In genomic region chr2:57102091-57102855, GRCm38 (mm10) we compare ENCODE assay signal across 7 mouse cellular contexts. TPM values are rescaled to one million over a fixed set of nuclear protein-coding genes. Genes with fewer than 3 reads are reported as not detected.
DNase-seq lines count a peak whose midpoint lies in the region; ATAC-seq and TF ChIP-seq lines count a peak whose summit lies in the region.

No protein-coding gene starts in this region.

- ATAC-seq in hindbrain, embryonic 13.5 days (ENCODE audit: low FRiP score): peak; percentile 61
- ATAC-seq in stomach, postnatal 0 days (ENCODE audit: low FRiP score, low TSS enrichment): peak; percentile 84

- WGBS in forebrain, embryonic 10.5 days: under 1% methylated on average over 51 of the region's 51 CpGs
- WGBS in hindbrain, embryonic 13.5 days: 0% methylated on average over 39 of the region's 51 CpGs
- WGBS in stomach, postnatal 0 days: 2% methylated on average over 48 of the region's 51 CpGs

- DNase-seq in thymus, postnatal 4 days: peak; percentile 15
- DNase-seq in thymus, postnatal 10 days (ENCODE audit: low spot score in 2 of 2): no peak
- peak; percentile 54 for DNase-seq in forebrain, embryonic 10.5 days (ENCODE audit: extremely low spot score, low spot score)
- DNase-seq in lung, postnatal 14 days: peak; percentile 18
- DNase-seq in stomach, postnatal 0 days (ENCODE audit: low spot score): peak; percentile 56
- no peak for DNase-seq in right cerebral cortex, adult 18-20 months

- peak overlapping the region; percentile 56 for H3K4me3 ChIP-seq in forebrain, embryonic 10.5 days
- H3K4me3 ChIP-seq in hindbrain, embryonic 13.5 days: peak overlapping the region; percentile 37
- H3K4me3 ChIP-seq in stomach, postnatal 0 days (ENCODE audit: low read depth, low read length): peak overlapping the region; percentile 41

- no peaks in the 10 kb centered on the region for H3K9me3 ChIP-seq in forebrain, embryonic 10.5 days
- H3K9me3 ChIP-seq in hindbrain, embryonic 13.5 days: no peaks in the 10 kb centered on the region
- H3K9me3 ChIP-seq in stomach, postnatal 0 days (ENCODE audit: control insufficient read depth, low read length): no peaks in the 10 kb centered on the region

- no peak for TF ChIP-seq CTCF in stomach, postnatal 0 days (IDR thresholded peaks at IDR 0.05; ENCODE audit: low read depth)

- peaks cover 29% of the 10 kb centered on the region for H3K4me1 ChIP-seq in forebrain, embryonic 10.5 days
- peaks cover 22% of the 10 kb centered on the region for H3K4me1 ChIP-seq in hindbrain, embryonic 13.5 days (replicated peaks)
- no peaks in the 10 kb centered on the region for H3K4me1 ChIP-seq in stomach, postnatal 0 days (replicated peaks; ENCODE audit: control insufficient read depth, insufficient read depth)

- peaks cover 100% of the 10 kb centered on the region for H3K27me3 ChIP-seq in forebrain, embryonic 10.5 days (ENCODE audit: poor library complexity, severe bottlenecking)
- peaks cover 96% of the 10 kb centered on the region for H3K27me3 ChIP-seq in hindbrain, embryonic 13.5 days
- peaks cover 14% of the 10 kb centered on the region for H3K27me3 ChIP-seq in stomach, postnatal 0 days (ENCODE audit: control insufficient read depth, insufficient read depth, low read length)

- H3K36me3 ChIP-seq in forebrain, embryonic 10.5 days (replicated peaks): no peaks in the 10 kb centered on the region
- no peaks in the 10 kb centered on the region for H3K36me3 ChIP-seq in hindbrain, embryonic 13.5 days
- no peaks in the 10 kb centered on the region for H3K36me3 ChIP-seq in stomach, postnatal 0 days (ENCODE audit: control insufficient read depth, insufficient read depth, low read length)

- no peak for TF ChIP-seq EP300 in stomach, postnatal 0 days (optimal IDR thresholded peaks at IDR 0.05)

- H3K9ac ChIP-seq in hindbrain, embryonic 13.5 days: 0 out of 2 replicates have a peak overlapping the region, but pooled peaks have one; percentile 10
- H3K9ac ChIP-seq in stomach, postnatal 0 days (ENCODE audit: low read length): no peak overlapping the region

- H3K27ac ChIP-seq in forebrain, embryonic 10.5 days: no peak overlapping the region
- no peak overlapping the region for H3K27ac ChIP-seq in hindbrain, embryonic 13.5 days
- no peak overlapping the region for H3K27ac ChIP-seq in stomach, postnatal 0 days (replicated peaks)

- H3K4me2 ChIP-seq in hindbrain, embryonic 13.5 days: peak overlapping the region; percentile 61
- peak overlapping the region; percentile 60 for H3K4me2 ChIP-seq in stomach, postnatal 0 days (replicated peaks; ENCODE audit: low read depth)

RNA-seq across cellular contexts. Expression of gene Nr4a2, which starts 21.5 kb away (rescaled TPM):
- polyA plus RNA-seq in forebrain, embryonic 10.5 days (2016; fragmentation: Nextera tagmentation; extraction: Ambion mirVana): 7.4 and 7.8 TPM in 2 replicates
- 25.7 and 28.6 TPM in 2 replicates for polyA plus RNA-seq in hindbrain, embryonic 13.5 days (2015; fragmentation: Nextera tagmentation; extraction: Ambion mirVana)
- polyA plus RNA-seq in stomach, postnatal 0 days (2015; fragmentation: Nextera tagmentation; extraction: Ambion mirVana): 6.4 and 14.1 TPM in 2 replicates

Comparison
In these comparisons a context has a peak if more than half of its experiments do, and no peak if none do; other contexts are left out.
1. DNase-seq: peak in thymus, postnatal 4 days (single experiment), forebrain, embryonic 10.5 days (single experiment), lung, postnatal 14 days (single experiment) and stomach, postnatal 0 days (single experiment); none in thymus, postnatal 10 days (0 of 2) and right cerebral cortex, adult 18-20 months (single experiment).
2. Peak in every context shown above with its lines, with median percentiles within 50 percentile points of each other: H3K4me3 ChIP-seq.